Mouse (Mus musculus) bone marrow macrophage, adult 2 months (primary cell): ENCODE measurements around the gene Bcl2l1. TPM values are rescaled to one million over a fixed set of nuclear protein-coding genes. Genes with fewer than 3 reads are reported as not detected.

Source experiments
- H3K27ac ChIP-seq: 2 replicates; pipeline ENCODE4 v1.5.1; 2012; ENCODE audit warnings: low read depth, low read length; ENCODE audit not compliant: insufficient read depth
- H3K4me1 ChIP-seq: 2 replicates; pipeline ENCODE4 v1.6.1; 2012; ENCODE audit warnings: low read length; ENCODE audit not compliant: control insufficient read depth, insufficient read depth
- H3K4me3 ChIP-seq: 2 replicates; pipeline ENCODE4 v1.5.1; 2012; ENCODE audit warnings: mild to moderate bottlenecking, low read length, moderate library complexity; ENCODE audit not compliant: insufficient read depth
- CTCF ChIP-seq: IDR thresholded peaks from 2 replicates; pipeline ENCODE4 v1.5.1; 2012; ENCODE audit warnings: low read depth, mild to moderate bottlenecking, low read length, moderate library complexity
- POLR2A ChIP-seq: IDR thresholded peaks from 2 replicates; pipeline ENCODE4 v1.6.1; 2012; ENCODE audit warnings: mild to moderate bottlenecking, low read depth, low read length, borderline replicate concordance
- polyA plus RNA-seq: library from polyadenylated mRNA; stranded (reverse); fragments of >200 nt; gene quantifications from 2 replicates; pipeline ENCODE4 v1.2.4, GENCODE M21; 2012; ENCODE audit not compliant: missing spikeins, insufficient read depth, insufficient read length

Bcl2l1 gene
- polyA plus RNA-seq, 1 experiment, result 30.8 TPM

GRCm38 (mm10) chr2:152777081-152777480 is 54.4 kb downstream of the Bcl2l1 start:
- Histone ChIP-seq H3K27ac (no peak overlapping the region), H3K4me3 (no peak overlapping the region), H3K4me1 (peaks cover 39% of the 10 kb centered on the region)
- TF ChIP-seq POLR2A (no peak), CTCF (no peak)

GRCm38 (mm10) chr2:152776435-152776834 is 55.1 kb downstream of the Bcl2l1 start:
- TF ChIP-seq POLR2A (no peak), CTCF (no peak)
- H3K27ac ChIP-seq, result no peak overlapping the region
- no peak overlapping the region for H3K4me3 ChIP-seq
- H3K4me1 ChIP-seq, result peaks cover 32% of the 10 kb centered on the region

- no peak for TF ChIP-seq CTCF
- no peak for TF ChIP-seq POLR2A
- H3K4me3 ChIP-seq, result no peak overlapping the region
- no peak overlapping the region for H3K27ac ChIP-seq
- H3K4me1 ChIP-seq, result peaks cover 28% of the 10 kb centered on the region
Measured at GRCm38 (mm10) chr2:152776019-152776418, 55.5 kb downstream of the Bcl2l1 start.

- Histone ChIP-seq H3K4me3 (no peak overlapping the region), H3K27ac (no peak overlapping the region), H3K4me1 (peaks cover 22% of the 10 kb centered on the region)
- TF ChIP-seq POLR2A, result no peak
- no peak for TF ChIP-seq CTCF
Measured at GRCm38 (mm10) chr2:152775357-152775756, 56.2 kb downstream of the Bcl2l1 start.

- TF ChIP-seq POLR2A, result no peak
- no peak for TF ChIP-seq CTCF
- Histone ChIP-seq H3K4me3 (no peak overlapping the region), H3K27ac (no peak overlapping the region), H3K4me1 (peaks cover 9% of the 10 kb centered on the region)
Measured at GRCm38 (mm10) chr2:152772231-152772630, 59.3 kb downstream of the Bcl2l1 start.

- Histone ChIP-seq H3K27ac (no peak overlapping the region), H3K4me3 (no peak overlapping the region), H3K4me1 (peaks cover 9% of the 10 kb centered on the region)
- TF ChIP-seq CTCF (no peak), POLR2A (no peak)
Measured at GRCm38 (mm10) chr2:152771571-152771970, 60.0 kb downstream of the Bcl2l1 start.

GRCm38 (mm10) chr2:152769677-152770076 is 61.9 kb downstream of the Bcl2l1 start:
- Histone ChIP-seq H3K4me1 (peaks cover 7% of the 10 kb centered on the region), H3K4me3 (no peak overlapping the region), H3K27ac (no peak overlapping the region)
- no peak for TF ChIP-seq POLR2A
- no peak for TF ChIP-seq CTCF

GRCm38 (mm10) chr2:152767618-152768271 is 63.8 kb downstream of the Bcl2l1 start:
- Histone ChIP-seq H3K4me3 (no peak overlapping the region), H3K27ac (no peak overlapping the region), H3K4me1 (peaks cover 11% of the 10 kb centered on the region)
- no peak for TF ChIP-seq CTCF

GRCm38 (mm10) chr2:152766387-152767123 is 65.0 kb downstream of the Bcl2l1 start:
- Histone ChIP-seq H3K27ac (no peak overlapping the region), H3K4me1 (peaks cover 7% of the 10 kb centered on the region), H3K4me3 (no peak overlapping the region)
- TF ChIP-seq POLR2A (no peak), CTCF (peak; percentile 90)

GRCm38 (mm10) chr2:152765045-152765674 is 66.4 kb downstream of the Bcl2l1 start:
- H3K27ac ChIP-seq, result no peak overlapping the region
- H3K4me1 ChIP-seq, result peaks cover 7% of the 10 kb centered on the region
- no peak for TF ChIP-seq CTCF
- TF ChIP-seq POLR2A, result no peak
- H3K4me3 ChIP-seq, result no peak overlapping the region
